Mouse (Mus musculus): ENCODE results near the gene Mcpt1.
"Not testable (repeated sequence)": the region's sequence is repeated elsewhere in the genome, so short reads cannot be mapped to it uniquely, and the experiment has no call there.

DNA sequence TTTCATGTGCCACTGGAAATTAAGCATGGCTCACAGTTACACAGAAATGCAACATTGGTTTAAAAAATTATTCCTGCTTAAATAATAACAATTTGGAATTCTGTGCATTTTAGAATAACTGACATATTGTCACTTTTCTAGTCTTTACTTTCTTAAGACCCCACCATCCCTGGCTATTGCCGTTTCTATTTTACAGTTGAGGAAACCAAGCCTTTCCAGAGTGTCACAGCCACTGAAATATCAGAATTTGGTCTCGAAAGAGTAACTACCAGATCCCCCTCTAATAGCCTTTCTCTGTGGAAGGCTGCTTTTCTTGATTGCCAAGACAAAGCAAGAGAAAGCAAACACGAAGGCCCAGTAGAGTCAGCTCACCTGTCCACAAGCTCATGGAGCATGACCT lies 12.6 kb downstream of the Mcpt1 start, which contains the start of gene Mcpt9:
- TF ChIP-seq CTCF (IDR thresholded peaks at IDR 0.05; ENCODE audit: extremely low read depth, insufficient read depth, insufficient read length, insufficient replicate concordance); POLR2A (IDR thresholded peaks at IDR 0.05; ENCODE audit: low read depth, low read length): not testable (repeated sequence)

All from spleen, adult 2 months (tissue).